Mouse (Mus musculus): ENCODE data around the gene Chchd6. TPM values are rescaled to one million over a fixed set of nuclear protein-coding genes. Genes with fewer than 3 reads are reported as not detected.

Gene Chchd6
- total and polyA plus RNA-seq, 3 experiments, result 9.3 to 25.1 (median 11.4) TPM

DNA sequence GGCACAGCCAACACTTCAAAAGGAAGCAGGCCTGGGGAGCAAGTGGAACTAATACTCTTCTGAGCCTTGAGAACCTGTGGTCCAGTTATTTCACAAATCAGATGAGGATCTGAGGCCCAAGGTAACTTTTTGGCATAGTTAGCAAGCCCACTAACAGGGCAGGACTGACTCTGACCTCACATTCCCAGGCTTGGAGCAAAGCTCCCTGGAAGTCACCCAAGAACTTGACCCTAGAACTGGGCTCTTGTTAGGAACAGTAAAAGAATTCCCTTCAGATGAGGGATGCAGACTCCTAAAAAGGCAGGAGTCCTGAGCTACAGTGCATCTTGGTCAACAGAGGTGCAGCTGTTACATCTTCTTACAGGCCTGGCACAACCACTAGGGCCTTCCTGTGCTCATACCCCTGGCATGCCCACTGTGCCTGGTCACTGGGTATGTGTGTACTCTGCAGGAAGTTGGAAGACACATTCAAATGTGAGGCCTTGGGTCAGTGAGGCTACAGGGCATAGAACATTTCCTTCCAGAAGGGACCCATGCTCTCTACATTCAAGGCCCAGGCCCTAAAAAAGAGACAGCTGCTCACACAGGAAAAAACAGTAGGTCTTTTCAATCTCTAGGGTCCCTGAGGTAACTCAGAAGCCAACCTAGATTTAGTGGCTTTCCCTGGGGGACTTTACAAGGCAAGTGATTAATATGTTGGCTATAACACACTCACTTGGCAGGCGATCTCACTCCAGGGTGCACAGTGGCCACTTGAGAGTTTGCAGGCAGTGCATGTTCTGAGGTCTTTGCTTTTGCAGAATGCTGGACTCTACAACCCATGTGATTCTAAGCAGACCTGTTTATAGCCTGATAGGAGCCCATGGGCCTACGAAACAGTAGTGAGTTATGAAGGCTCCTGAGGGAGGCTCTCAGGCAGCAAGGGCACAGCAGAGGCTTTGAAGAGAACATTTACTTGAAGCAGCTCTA, 191.9 kb downstream of the Chchd6 start:
- TF ChIP-seq EP300 (IDR thresholded peaks at IDR 0.05; ENCODE audit: insufficient read depth, low read depth, low read length), result no peak
- 65% methylated on average over 2 of the region's 2 CpGs for WGBS
- no peak overlapping the region for H3K4me3 ChIP-seq
- H3K27me3 ChIP-seq (ENCODE audit: control insufficient read depth, insufficient read depth, low read length), result no peaks in the 10 kb centered on the region
- H3K27ac ChIP-seq, result no peak overlapping the region
- H3K4me1 ChIP-seq (ENCODE audit: control insufficient read depth, insufficient read depth, low read length), result peaks cover 6% of the 10 kb centered on the region
- intact Hi-C loops (cut with DNase I), result no loop called here
- no peak overlapping the region for H3K9ac ChIP-seq (ENCODE audit: low read depth, low read length)
- no peaks in the 10 kb centered on the region for H3K36me3 ChIP-seq (ENCODE audit: control insufficient read depth, insufficient read depth, low read length)
- no peak for DNase-seq
- no peaks in the 10 kb centered on the region for H3K79me2 ChIP-seq (replicated peaks; ENCODE audit: control insufficient read depth, insufficient read depth, low read length)

DNA sequence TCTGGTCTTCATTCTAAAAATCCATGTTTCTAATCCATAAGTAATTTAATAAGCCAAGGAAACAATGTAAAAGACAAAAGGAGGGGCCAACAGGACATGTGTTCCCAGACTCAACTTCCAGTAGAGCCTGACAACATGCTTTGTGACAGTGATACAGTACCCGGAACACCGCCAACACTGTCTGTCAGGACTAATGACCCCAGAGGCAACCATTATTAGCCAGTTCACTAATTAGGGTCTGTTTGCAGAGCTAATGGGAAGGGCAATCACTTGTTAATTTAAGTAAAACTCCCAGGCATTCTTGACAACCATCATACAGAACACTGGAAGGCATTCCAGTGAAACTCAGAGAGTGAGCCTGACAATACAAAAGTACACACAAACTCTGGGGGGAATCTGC, 193.0 kb downstream of the Chchd6 start:
- Histone ChIP-seq H3K36me3 (ENCODE audit: control insufficient read depth, insufficient read depth, low read length) (no peaks in the 10 kb centered on the region), H3K4me3 (no peak overlapping the region), H3K27ac (no peak overlapping the region), H3K27me3 (ENCODE audit: control insufficient read depth, insufficient read depth, low read length) (no peaks in the 10 kb centered on the region), H3K4me1 (ENCODE audit: control insufficient read depth, insufficient read depth, low read length) (peaks cover 6% of the 10 kb centered on the region), H3K79me2 (replicated peaks; ENCODE audit: control insufficient read depth, insufficient read depth, low read length) (no peaks in the 10 kb centered on the region), H3K9ac (ENCODE audit: low read depth, low read length) (no peak overlapping the region)
- WGBS, result 95% methylated on average over 2 of the region's 2 CpGs
- TF ChIP-seq POLR2A (IDR thresholded peaks at IDR 0.05; ENCODE audit: insufficient read depth, low read depth, low read length) (no peak), CTCF (IDR thresholded peaks at IDR 0.05) (no peak), EP300 (IDR thresholded peaks at IDR 0.05; ENCODE audit: insufficient read depth, low read depth, low read length) (no peak)
- intact Hi-C loops (cut with DNase I), result no loop called here
- no peak for DNase-seq

GRCm38 (mm10) chr6:89399564-89399963, 195.9 kb downstream of the Chchd6 start:
- H3K4me3 ChIP-seq, result no peak overlapping the region
- H3K4me1 ChIP-seq (ENCODE audit: control insufficient read depth, insufficient read depth, low read length), result peaks cover 6% of the 10 kb centered on the region
- TF ChIP-seq POLR2A (IDR thresholded peaks at IDR 0.05; ENCODE audit: insufficient read depth, low read depth, low read length) (no peak), CTCF (IDR thresholded peaks at IDR 0.05) (no peak), EP300 (IDR thresholded peaks at IDR 0.05; ENCODE audit: insufficient read depth, low read depth, low read length) (no peak)
- WGBS, result 76% methylated on average over 1 of the region's 1 CpGs
- intact Hi-C loops (cut with DNase I), result no loop called here
- H3K9ac ChIP-seq (ENCODE audit: low read depth, low read length), result no peak overlapping the region
- no peaks in the 10 kb centered on the region for H3K27me3 ChIP-seq (ENCODE audit: control insufficient read depth, insufficient read depth, low read length)
- no peaks in the 10 kb centered on the region for H3K79me2 ChIP-seq (replicated peaks; ENCODE audit: control insufficient read depth, insufficient read depth, low read length)
- H3K36me3 ChIP-seq (ENCODE audit: control insufficient read depth, insufficient read depth, low read length), result no peaks in the 10 kb centered on the region
- DNase-seq, result no peak
- H3K27ac ChIP-seq, result no peak overlapping the region

DNA sequence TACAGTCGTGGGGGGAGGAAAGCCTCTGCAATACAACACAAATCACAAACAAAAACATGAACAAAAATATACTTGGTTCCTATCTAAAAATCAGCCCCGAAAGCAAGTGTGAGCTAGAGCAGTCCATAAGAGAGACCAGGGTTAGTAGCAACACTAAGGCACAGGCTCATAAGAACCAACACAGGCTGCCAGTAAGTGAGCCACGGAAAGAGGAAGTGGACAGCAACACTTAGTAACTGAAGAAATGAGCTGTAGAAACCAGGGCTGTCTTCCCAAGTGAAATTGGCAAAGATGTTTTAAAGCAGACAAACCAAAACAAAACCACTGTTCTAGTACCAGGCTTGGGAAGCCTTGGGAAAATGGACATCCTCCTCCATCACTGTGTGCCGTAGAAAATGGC, 197.5 kb downstream of the Chchd6 start:
- intact Hi-C loops (cut with DNase I), result no loop called here
- WGBS, result 73% methylated on average over 4 of the region's 4 CpGs
- H3K9ac ChIP-seq (ENCODE audit: low read depth, low read length), result no peak overlapping the region
- H3K4me3 ChIP-seq, result no peak overlapping the region
- H3K79me2 ChIP-seq (replicated peaks; ENCODE audit: control insufficient read depth, insufficient read depth, low read length), result no peaks in the 10 kb centered on the region
- no peaks in the 10 kb centered on the region for H3K27me3 ChIP-seq (ENCODE audit: control insufficient read depth, insufficient read depth, low read length)
- TF ChIP-seq CTCF (IDR thresholded peaks at IDR 0.05) (no peak), EP300 (IDR thresholded peaks at IDR 0.05; ENCODE audit: insufficient read depth, low read depth, low read length) (no peak), POLR2A (IDR thresholded peaks at IDR 0.05; ENCODE audit: insufficient read depth, low read depth, low read length) (no peak)
- H3K4me1 ChIP-seq (ENCODE audit: control insufficient read depth, insufficient read depth, low read length), result no peaks in the 10 kb centered on the region
- no peak overlapping the region for H3K27ac ChIP-seq
- no peaks in the 10 kb centered on the region for H3K36me3 ChIP-seq (ENCODE audit: control insufficient read depth, insufficient read depth, low read length)
- DNase-seq, result no peak

DNA sequence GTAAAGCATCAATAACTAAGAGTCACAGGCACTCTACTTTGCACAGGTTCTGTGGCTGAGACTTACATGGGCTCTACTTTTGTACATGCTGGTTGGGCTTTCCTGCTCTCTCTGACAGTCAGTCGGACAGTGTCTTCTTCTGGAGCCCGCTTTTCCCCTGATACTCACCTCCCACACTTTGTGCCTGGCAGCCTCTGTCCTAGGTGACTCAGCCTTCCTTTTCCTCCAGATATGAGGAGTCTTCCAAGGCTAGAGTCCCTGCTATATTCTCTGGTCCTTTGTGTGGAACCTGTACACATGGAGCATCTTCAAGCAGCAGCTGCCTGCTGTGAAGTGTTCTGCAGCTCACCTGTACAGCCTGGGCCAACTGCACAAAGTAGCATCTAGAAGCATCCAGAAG, 201.6 kb downstream of the Chchd6 start:
- no peak overlapping the region for H3K4me3 ChIP-seq
- no peak for DNase-seq
- no peaks in the 10 kb centered on the region for H3K27me3 ChIP-seq (ENCODE audit: control insufficient read depth, insufficient read depth, low read length)
- no peak overlapping the region for H3K9ac ChIP-seq (ENCODE audit: low read depth, low read length)
- no peak for TF ChIP-seq CTCF (IDR thresholded peaks at IDR 0.05)
- TF ChIP-seq EP300 (IDR thresholded peaks at IDR 0.05; ENCODE audit: insufficient read depth, low read depth, low read length), result no peak
- TF ChIP-seq POLR2A (IDR thresholded peaks at IDR 0.05; ENCODE audit: insufficient read depth, low read depth, low read length), result no peak
- intact Hi-C loops (cut with DNase I), result no loop called here
- H3K4me1 ChIP-seq (ENCODE audit: control insufficient read depth, insufficient read depth, low read length), result no peaks in the 10 kb centered on the region
- WGBS, result 58% methylated on average over 2 of the region's 2 CpGs
- H3K36me3 ChIP-seq (ENCODE audit: control insufficient read depth, insufficient read depth, low read length), result no peaks in the 10 kb centered on the region
- H3K27ac ChIP-seq, result no peak overlapping the region
- H3K79me2 ChIP-seq (replicated peaks; ENCODE audit: control insufficient read depth, insufficient read depth, low read length), result no peaks in the 10 kb centered on the region

DNA sequence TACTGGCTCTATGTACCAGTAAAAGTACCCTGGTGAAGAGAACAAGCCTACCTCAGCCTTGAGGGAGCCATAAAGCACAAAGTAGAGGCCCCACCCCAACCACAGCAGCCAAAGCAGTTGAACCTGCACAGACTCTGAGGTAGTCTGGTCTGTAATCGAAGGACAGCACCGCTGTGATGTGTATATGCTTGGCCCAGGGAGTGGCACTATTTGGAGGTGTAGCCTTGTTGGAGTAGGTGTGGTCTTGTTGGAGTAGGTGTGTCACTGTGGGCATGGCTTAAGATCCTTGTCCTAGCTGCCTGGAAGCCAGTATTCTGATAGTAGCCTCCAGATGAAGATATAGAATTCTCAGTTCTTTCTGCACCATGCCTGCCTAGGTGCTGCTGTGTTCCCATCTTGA, 203.2 kb downstream of the Chchd6 start:
- H3K79me2 ChIP-seq (replicated peaks; ENCODE audit: control insufficient read depth, insufficient read depth, low read length), result no peaks in the 10 kb centered on the region
- TF ChIP-seq EP300 (IDR thresholded peaks at IDR 0.05; ENCODE audit: insufficient read depth, low read depth, low read length), result no peak
- TF ChIP-seq CTCF (IDR thresholded peaks at IDR 0.05), result no peak
- TF ChIP-seq POLR2A (IDR thresholded peaks at IDR 0.05; ENCODE audit: insufficient read depth, low read depth, low read length), result no peak
- H3K27me3 ChIP-seq (ENCODE audit: control insufficient read depth, insufficient read depth, low read length), result no peaks in the 10 kb centered on the region
- H3K9ac ChIP-seq (ENCODE audit: low read depth, low read length), result no peak overlapping the region
- H3K27ac ChIP-seq, result no peak overlapping the region
- H3K4me3 ChIP-seq, result no peak overlapping the region
- WGBS, result 92% methylated on average over 2 of the region's 2 CpGs
- peaks cover 1% of the 10 kb centered on the region for H3K4me1 ChIP-seq (ENCODE audit: control insufficient read depth, insufficient read depth, low read length)
- intact Hi-C loops (cut with DNase I), result no loop called here
- H3K36me3 ChIP-seq (ENCODE audit: control insufficient read depth, insufficient read depth, low read length), result no peaks in the 10 kb centered on the region
- DNase-seq, result no peak

Measured in heart, adult 2 months (tissue).